Mouse (Mus musculus) MEL-GATA-1-ER (cell line): Measurements from ENCODE around the gene Zfp366.

Source experiments
- DNase-seq: peaks from one replicate; pipeline ENCODE4 v3.0.0-alpha.2; 2012; ENCODE audit warnings: low read depth; ENCODE audit errors: extremely low read depth

Zfp366 gene

DNA sequence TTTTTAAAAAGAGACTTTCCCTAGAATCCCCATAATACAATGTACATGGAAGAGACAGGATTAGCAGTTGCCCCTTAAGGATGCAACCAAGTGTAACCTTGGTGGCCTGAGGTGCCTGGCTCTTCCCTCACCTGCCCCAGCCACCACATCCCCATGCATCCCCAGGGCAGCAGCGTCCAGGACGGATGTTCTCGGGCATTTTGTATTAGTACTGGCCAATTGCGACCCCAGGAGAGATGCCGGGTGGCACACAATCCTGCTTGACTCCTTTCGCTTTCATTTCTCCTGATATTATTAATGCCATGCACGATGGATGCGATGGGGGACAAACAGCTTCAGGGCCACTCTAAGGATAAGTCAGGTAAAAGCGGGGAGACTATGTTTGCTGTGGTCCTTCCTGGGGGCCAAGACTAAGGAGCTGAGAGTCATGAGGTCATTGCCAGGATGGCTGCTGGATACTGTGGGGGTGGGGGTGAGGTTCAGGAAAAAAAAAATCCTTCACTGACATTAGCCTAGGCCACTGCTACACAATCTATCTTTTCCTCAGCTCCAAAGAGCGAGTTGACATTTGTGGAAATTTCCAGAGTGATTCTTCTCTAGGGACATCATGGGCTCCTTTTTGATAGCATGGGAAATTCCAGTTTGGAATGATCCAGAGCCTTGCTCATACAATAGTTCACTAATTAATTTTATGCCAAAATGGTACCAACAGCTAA lies 1.7 kb downstream of the Zfp366 start:
- DNase-seq: no peak

DNA sequence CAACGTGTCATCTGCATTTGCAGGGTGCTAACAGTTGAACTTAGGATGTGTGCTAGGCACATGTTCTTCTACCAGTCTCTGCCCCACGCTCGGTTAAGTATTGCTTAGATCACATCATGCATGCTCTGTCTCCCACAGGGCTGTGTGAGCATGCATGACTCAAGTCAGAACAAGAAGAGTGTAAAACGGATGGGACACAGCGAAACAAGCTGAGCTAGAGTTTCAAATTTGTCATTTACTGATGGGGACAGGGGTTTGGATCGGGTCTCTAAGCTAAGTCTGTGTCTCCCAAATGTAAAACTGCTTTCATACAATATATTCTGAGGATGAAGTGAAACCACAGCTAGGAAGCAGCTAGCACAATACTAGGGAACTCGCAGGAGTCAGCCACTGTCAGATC lies 2.2 kb downstream of the Zfp366 start:
- no peak for DNase-seq

GRCm38 (mm10) chr13:99187456-99187855 lies 2.8 kb downstream of the Zfp366 start:
- DNase-seq: no peak

GRCm38 (mm10) chr13:99188625-99189024 lies 4.0 kb downstream of the Zfp366 start:
- no peak for DNase-seq

- DNase-seq: no peak
These were observed 5.0 kb downstream of the Zfp366 start for GRCm38 (mm10) chr13:99189671-99190070.

- DNase-seq: no peak
These were observed 5.8 kb downstream of the Zfp366 start for GRCm38 (mm10) chr13:99190466-99190865.

- DNase-seq: no peak
These were observed 6.4 kb downstream of the Zfp366 start for GRCm38 (mm10) chr13:99191063-99191462.

GRCm38 (mm10) chr13:99196314-99196713 lies 11.7 kb downstream of the Zfp366 start:
- no peak for DNase-seq

- no peak for DNase-seq
These were observed 12.2 kb downstream of the Zfp366 start for GRCm38 (mm10) chr13:99196865-99197264.

- no peak for DNase-seq
These were observed 17.3 kb downstream of the Zfp366 start for GRCm38 (mm10) chr13:99201647-99202574.

DNA sequence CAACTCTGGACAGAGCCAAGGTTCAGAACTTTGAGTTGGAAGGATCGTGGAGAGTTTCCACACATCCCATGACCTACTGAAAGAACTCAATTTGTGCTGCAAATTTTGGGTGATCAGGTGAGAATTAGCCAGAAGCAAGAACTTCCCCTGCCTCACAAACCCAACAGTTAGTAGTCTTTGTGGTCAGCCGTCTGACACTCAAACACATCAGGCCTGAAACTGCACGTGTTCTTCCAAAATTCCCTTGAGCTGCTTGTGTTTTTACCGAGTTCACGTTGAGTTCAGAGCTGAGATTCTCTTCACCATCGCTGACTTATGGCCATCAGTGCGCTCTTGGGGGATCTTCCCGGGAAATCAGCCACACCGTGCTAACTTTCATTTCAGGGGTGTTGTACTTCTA lies 22.6 kb downstream of the Zfp366 start:
- DNase-seq: no peak

GRCm38 (mm10) chr13:99209859-99210258 lies 25.2 kb downstream of the Zfp366 start:
- no peak for DNase-seq

- DNase-seq: no peak
These were observed 26.2 kb downstream of the Zfp366 start for GRCm38 (mm10) chr13:99210837-99211236.

GRCm38 (mm10) chr13:99212976-99213375 lies 28.4 kb downstream of the Zfp366 start:
- no peak for DNase-seq

DNA sequence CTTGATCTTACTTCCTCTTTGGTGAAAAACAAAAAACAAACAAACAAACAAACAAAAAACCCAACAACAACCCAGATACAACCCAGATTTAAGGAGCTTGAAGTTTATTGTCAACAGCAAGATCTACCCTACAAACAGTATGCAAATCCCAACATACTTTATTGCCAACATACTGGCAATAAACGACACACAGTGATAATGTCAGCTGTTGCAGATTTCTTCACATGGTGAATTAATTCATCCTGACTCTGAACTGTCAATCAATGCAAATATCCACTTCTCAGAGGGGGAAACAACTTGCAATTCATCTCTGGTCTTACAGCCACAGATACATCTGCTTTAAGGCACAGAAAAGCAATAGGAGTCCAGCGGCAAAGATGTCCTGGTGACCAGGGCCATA lies 31.4 kb downstream of the Zfp366 start:
- DNase-seq: no peak

GRCm38 (mm10) chr13:99217984-99218383 lies 33.4 kb downstream of the Zfp366 start:
- DNase-seq: no peak

DNA sequence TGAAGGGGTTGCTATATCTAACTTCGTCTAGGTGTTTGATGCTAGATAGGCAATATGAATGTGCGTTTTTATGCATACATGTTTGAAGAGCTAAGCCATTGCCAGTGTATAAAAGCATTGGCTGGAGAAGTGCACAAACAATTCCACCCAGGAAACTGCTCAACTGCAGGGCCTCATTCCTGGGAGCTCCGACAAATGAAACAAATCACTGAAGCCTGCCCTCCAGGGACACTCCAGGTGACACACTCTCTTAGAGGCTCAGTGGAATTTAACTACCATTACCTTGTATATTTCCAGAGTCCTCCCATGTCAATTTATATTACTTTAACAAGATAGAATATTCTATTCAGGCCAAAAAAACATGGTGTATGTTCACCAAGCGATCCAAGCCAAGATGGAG lies 35.0 kb downstream of the Zfp366 start:
- no peak for DNase-seq

DNA sequence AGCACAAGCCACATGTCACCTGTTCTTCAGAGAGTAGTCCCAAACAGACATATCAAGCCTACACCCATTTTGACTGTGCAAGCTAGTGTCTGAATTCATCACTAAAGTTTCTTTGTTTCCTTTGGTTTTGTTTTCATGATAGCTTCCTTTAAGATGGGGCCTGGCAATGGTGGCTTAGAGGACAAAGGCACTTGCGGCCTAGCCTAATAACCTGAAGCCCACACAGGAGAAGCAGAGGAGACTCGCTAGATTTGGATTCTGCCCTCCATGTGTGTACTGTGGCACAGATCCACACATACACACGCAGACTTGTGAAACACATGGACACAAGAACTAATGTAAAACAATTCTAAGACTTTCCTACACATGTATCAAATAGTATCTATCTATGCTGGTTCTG lies 37.4 kb downstream of the Zfp366 start:
- DNase-seq: no peak

- DNase-seq: no peak
These were observed 37.9 kb downstream of the Zfp366 start for GRCm38 (mm10) chr13:99222476-99222875.

DNA sequence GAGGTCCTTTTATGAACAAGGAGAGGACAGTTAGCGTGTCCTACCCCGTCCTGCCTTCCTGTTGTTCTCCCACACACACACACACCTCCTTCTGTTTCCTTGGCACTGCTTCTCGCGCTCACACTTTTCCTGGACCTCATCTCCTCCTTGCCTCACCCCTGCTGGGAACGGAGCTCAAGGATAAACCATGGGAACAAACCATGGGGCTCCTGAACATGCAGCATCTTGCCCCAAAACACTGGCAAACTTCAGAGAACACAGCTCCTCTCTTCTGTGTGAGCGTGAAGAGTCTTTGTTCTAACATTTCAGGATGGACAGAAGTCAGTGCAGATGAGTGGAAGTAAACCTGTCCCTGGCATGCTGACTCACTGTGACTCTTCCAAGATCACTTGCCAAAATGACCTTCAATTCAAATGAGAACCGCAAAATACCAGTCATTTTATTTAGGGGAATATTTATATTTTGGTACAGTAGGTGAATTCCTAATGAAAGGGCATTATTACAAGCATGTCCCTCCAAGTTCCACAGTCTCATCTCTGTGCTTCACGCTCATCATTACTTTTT lies 38.8 kb downstream of the Zfp366 start:
- no peak for DNase-seq

DNA sequence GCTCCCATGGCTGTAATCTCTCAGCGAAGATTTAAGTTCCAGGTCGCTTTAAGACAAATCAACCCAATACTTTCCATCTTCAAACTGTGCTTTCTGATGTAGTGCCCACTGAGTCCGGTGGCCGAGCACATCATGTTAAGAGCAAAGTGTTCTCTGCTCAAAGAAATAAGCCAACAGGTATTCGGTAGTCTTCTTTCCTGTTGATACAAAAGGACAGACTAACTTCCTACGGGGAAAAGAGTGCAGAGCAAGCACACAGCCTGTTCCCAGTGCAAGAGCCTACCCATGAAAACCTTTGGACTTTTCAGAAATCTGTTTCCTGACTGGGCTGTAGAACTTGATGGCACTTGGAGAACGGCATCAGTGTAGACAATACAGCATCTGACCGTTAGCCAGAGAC lies 39.3 kb downstream of the Zfp366 start:
- DNase-seq: no peak
